Mouse (Mus musculus): ENCODE results near the gene Rela.
A peak's percentile ranks its signal among the peaks of the same experiment; 100 is the strongest.

Gene Rela

DNA sequence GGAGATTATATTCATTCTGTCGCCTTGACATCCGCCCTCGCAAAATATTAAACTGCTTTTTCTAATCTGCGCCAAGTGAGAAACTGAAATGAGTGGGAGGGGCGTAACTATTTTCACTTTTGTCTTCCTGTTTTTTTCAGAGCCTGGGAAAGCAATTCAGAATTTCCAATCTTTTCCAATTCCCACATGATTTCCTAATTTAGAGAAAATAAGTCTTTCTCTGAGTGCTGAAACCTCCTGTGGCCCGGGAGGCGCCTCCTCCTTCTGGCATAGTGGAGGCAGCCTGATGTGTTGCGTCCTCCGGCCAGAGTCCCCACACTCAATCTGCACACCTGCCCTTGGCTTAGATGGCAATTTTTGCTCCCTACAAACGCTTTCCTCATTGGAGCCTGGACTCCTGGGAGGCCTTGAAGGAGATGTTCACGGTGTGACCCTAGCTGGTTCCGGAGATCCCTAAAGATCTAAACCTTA is 677 bp upstream of the Rela start:
- DNase-seq: peak in 1 of 2 experiments; percentile 31

DNA sequence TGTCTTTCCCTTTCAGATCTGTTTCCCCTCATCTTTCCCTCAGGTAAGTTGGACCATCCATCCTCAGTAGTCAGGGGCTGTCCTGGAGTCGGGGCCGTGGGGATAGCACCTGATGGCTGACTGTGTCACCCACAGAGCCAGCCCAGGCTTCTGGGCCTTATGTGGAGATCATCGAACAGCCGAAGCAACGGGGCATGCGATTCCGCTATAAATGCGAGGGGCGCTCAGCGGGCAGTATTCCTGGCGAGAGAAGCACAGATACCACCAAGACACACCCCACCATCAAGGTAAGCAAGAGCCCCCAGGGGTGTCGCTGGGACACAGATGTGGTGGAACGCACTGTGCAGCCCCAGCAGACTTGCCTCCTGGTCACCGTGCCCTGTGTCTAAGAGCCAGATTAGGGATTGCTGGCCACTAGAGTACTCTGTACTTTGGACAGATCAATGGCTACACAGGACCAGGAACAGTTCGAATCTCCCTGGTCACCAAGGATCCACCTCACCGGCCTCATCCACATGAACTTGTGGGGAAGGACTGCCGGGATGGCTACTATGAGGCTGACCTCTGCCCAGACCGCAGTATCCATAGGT is 1.2 kb downstream of the Rela start:
- peak in 1 of 2 experiments; percentile 18 for DNase-seq

DNA sequence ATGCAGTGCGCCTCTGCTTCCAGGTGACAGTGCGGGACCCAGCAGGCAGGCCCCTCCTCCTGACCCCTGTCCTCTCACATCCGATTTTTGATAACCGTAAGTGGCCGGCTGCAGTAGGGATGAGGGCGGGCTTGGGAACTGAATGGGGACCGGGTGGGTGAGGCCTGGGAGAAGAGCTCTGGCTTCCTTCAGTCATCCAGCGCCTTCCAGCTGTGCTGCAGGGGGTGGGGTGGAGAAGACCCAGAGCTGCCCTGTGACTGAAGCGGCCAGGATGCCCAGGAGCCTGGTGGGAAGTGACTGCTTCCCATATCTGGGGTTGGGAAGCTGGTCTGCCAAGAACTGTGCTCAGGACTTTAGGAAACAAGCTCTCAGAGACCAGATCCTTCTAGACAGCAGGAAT is 3.1 kb downstream of the Rela start:
- no peak for DNase-seq

DNA sequence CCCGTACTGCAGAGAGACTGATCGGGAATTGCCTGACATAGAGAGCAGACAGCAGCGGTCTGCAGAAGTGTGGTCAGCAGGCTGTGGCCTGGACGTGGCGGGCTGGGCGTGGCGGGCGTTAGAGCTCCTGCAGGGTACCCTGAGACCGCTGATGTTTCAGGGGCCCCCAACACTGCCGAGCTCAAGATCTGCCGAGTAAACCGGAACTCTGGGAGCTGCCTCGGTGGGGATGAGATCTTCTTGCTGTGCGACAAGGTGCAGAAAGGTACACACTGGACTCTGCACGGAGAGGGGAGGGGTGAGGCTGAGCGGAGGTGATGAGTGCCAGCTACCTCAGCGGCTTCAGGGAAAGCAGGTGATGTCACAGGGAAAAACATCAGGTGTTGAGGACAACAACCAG is 3.7 kb downstream of the Rela start:
- DNase-seq: no peak

DNA sequence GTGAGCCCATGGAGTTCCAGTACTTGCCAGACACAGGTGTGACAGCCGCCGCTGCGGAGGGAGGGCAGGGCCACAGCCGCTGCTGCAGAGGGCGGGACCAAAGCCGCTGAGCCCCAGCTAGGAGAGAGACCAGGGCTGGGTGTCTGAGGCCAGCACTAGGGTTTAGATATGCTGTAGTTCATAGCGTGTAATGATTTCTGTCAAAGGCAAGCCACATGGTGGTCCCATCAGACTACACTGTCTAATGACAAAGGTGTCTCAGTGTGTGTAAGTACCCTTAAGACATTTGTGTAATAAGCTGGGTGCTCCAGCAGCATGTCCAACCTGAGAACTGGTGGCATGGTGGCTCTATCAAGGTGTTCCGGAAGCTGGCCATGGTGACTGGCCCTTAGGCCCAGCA is 4.4 kb downstream of the Rela start:
- no peak for DNase-seq

DNA sequence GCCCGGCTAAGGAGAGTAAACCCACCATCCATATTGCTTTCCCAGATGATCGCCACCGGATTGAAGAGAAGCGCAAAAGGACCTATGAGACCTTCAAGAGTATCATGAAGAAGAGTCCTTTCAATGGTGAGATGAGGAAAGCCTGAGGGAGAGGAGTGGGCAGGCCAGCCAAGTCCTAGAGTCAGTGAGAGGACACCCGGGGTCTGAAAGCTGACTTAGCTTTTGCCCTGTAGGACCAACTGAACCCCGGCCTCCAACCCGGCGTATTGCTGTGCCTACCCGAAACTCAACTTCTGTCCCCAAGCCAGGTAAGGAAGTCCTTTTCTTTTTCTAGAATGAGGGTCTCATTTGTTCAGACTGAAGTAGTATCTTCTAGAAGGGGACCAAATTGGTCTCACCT is 8.0 kb downstream of the Rela start:
- no peak for DNase-seq

DNA sequence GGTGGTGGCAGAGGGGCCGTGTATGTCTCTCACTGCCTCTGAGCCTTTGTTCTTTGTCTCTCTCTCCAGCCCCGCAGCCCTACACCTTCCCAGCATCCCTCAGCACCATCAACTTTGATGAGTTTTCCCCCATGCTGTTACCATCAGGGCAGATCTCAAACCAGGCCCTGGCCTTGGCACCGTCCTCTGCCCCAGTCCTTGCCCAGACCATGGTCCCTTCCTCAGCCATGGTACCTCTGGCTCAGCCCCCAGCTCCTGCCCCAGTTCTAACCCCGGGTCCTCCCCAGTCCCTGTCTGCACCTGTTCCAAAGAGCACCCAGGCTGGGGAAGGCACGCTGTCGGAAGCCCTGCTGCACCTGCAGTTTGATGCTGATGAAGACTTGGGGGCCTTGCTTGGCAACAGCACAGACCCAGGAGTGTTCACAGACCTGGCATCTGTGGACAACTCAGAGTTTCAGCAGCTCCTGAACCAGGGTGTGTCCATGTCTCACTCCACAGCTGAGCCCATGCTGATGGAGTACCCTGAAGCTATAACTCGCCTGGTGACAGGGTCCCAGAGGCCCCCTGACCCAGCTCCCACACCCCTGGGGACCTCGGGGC is 9.5 kb downstream of the Rela start:
- no peak for DNase-seq

DNA sequence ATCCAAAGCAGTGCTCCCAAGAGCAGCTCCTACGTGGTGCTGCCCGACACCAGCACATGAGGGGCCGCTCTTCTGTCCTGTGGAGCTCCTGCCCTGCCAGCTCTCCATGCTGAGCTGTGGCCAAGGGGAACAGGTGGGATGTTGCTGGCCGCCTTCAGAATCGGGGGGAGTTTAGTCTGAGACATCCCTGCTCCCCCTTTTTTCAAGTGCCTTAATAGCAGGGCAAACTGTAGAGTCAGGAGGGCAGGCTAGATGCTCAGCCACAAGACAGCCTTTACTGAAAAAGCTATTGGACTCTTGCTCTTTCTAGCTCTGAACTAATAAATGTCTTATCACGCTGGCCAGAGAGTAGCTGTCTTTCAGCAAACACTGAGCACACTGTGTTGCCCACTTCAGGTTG is 10.5 kb downstream of the Rela start:
- no peak for DNase-seq

DNA sequence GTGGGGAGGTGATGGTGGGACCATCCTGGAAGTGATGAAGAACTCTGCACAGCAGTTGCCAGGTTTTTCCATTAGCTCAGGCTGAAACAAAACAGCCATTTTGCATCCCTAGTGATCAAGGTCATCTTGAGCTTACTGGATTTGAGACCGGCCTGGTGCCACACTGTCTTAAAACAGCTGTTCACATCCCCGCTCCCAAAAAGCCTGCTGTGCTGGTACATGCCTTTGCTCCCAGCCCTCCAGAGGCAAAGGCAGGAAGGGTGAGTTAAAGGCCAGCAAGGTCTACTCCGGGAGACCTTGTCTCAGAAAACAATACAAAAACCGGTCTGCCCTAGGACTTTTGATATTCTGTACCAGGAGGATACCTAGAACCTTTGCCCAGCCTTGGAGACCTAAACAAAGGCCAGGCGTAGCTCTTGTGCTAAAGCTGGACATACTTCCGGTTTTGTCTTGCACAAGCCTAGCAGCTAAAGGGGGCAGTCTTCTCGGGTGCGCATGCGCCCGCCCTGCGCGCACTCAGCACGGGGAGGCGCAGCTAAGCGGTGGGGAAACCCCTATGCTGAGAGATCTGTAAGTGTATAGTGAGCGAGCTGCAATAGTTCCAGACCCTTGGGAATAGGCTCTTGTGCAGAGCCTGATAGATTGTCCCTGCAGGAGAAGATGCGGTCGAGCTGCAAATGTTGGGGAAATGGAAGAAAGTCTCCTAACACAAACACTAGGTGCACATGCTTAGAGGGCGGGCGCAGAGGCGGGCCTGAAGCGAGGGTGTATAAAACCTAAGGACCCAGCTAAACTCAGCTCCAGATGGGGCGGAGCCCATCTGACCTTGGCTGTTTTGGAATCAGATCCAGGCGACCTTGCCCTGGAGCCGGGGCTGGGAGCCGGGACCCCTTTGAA is 11.4 kb downstream of the Rela start:
- DNase-seq: peak; percentile 77 to 84

DNA sequence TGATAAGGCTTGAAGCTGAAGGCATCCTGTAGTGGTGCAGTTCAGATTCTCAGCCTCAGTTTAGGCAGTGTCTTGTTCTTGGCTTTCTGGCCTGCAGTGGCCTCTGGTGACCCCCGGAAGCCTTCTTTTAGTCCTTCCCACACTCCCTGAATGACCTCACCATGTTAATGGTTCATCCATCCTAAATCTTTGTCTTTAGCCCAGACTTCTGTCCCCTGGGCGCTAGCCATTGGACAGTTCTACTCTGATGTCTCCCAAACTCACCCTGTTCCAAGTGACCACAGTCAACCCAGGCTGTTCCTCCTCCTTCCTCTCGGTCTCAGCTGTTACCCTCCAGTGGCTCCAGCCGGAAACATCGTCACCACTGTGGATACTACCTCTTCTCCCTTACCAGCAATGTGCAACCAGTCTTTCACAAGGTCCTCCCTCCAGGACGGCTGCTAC is 12.0 kb downstream of the Rela start:
- no peak for DNase-seq

DNA sequence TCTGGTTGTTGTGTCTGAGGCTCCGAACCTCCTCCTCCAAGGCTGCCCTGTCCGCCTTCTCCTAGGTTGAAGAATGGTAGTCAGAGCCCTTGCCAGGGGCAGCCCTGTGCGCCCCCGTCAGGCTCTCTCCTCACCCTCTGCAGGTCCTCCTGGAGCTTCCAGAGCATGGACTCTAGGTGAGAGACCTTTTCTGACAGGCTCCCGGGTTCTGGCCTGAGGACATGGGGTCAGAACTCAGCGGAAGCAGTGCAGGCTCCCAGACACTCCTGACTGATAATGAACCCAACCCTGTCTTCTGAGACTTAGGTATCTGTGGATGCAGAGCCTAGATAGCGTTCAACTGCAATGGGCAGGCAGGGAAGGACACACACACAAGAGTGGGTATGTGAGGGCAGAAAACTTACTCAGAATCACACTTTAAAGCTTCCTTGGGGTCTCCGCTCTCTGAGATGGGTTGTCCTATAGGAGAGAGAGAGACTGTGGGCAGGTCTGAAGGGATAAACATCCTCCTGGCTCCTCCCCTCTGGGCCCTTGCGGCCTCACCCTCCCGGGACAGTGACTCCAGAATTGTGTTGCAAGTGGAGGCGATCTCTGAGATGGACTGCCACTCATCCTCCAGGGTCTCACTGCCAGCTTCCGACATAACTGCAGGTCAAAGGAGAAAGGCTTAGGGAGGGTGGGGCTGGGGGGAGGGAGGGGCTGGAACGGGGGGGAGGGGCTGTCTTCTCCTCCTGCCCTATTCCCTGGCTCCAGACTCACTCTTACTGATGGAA is 14.4 kb downstream of the Rela start:
- no peak for DNase-seq

DNA sequence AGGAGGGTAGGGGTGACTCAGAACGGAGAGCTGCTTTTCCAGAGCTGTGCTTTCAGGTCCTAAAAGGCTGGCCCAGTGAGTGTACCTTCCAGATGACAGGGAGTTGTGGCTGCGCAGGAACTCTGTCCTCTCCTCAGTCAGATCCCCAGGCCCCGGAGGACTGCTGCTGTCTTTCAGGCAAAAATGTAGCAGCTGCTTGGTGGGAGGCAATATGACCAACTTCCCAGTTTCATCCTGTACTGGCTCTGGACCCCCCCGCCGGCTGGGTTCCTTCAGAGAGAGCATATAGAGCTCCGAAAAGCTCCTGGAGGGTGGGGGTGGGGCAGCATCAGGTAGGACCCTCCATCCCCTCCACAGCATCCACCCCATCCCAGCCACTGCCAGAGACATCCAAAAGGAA is 15.3 kb downstream of the Rela start:
- DNase-seq: no peak

DNA sequence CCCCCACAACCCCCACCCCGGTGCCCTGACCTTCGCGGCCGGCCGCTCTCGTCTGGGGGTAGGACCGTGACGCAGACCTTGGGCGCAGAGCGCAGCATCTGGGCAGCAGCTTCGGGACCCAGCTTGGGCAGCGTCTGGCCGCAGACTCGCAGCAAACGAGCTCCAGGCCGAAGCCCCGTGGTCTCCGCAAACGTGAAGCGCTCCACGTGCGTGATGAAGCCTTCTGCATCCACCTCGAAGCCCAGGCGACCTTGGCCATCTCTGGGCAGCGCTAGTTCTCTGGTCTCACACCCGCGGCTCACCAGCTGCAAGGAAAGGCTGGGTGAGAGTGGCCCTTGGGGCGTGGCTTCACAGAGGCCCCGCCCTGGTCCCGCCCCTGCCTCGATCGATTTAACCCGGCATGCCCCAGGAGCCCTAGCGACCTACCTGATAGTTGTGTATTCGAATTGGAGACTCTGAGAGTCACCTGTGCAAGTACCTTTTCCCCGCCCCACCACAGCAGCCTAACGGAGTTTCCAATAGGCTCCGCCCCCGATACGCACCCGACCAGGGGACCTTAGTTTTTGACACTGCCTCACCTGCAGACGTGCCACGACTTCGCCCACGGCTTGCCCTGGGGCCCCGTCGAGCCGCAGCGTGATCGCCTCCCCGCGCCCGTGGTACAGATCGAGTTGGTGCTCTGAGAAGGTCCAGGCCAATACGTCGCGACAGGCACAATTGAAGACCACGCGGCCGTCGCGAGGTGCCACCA is 16.9 kb downstream of the Rela start:
- DNase-seq: no peak

DNA sequence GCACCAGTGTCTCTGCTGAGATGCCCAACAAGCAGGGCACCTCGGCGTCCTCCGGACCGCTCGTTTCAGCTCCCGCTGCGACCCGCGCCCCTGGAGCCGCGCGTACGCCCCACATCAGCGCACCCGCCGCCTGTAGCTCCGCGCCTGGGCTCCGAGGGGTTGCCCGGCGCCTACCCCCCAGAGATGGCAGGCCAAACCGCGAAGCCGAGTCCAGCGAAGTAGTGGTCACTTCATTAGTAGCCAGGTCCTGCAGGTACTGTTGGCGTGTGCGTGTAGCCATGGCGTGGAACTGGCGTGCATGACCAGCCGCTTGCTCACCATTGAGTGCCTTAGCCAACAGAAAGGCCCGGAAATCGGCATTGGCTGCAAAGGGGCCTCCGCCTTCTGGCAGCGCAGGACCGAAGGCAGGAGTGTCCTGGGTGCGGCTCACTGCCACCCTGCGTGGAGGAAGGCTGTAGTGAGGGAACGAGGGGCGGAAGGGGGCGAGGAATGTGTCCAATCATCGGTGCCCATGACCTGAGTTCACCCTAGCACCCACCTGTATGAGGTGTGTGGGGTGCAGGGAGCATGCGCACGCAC is 17.5 kb downstream of the Rela start:
- DNase-seq: no peak

DNA sequence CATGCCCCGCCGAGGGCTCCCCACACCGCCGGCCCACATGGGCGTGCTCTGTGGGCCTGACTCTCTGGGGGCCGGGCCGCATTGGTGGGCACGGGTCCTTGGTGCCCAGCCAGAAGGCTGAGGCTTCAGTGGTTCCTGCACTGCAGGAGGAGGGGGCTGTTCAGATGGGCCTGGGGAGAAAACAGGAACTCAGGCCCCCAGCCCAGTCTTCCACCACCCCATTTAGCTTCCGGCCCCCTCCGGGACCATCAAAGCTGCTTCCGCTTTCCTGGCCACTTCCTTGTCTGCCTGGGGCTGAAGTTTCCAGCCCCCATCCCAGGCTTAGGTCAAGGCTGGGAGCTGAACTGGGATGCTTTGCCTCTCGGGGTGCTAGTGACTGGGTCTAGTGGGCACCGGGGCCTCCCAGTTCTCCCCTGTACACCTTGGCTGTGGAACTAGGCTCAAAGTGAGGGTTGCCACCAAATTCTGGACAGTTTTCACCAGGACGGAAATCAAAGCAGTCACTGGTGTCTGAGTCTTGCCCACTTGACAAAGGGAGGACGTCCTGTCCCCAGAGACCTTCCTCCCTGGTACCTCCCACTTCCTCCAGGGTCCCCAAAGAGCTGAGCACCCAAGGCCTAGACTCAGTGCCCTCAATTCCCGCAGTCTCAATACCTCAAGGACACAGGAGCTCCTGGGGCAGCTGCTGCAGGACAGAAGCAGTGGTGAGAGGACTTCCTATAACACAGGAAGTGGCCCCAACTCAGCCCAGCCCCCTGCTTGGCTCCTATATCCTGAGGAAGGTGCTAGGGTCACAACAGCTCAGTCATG is 23.9 kb downstream of the Rela start:
- peak; percentile 56 to 73 for DNase-seq

DNA sequence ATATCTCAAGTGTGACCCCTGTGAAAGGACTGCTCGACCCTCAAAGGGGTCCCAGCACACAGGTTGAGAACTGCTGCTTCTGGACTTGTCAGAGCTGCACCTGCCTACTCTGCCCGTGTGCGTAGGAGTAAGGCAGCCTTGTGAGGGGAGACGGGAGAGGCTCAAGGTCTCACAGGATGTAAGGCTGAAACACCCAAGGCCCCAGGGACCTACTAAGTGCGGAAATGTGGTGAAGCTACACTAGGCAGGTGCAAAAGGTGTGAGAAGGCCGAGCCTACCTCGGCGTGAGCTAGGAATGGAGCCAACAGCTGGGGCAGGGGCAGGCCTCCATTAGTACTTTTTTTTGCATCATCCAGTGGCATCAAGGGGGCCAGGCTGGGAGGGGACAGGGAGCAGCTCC is 25.0 kb downstream of the Rela start:
- peak; percentile 41 to 65 for DNase-seq

DNA sequence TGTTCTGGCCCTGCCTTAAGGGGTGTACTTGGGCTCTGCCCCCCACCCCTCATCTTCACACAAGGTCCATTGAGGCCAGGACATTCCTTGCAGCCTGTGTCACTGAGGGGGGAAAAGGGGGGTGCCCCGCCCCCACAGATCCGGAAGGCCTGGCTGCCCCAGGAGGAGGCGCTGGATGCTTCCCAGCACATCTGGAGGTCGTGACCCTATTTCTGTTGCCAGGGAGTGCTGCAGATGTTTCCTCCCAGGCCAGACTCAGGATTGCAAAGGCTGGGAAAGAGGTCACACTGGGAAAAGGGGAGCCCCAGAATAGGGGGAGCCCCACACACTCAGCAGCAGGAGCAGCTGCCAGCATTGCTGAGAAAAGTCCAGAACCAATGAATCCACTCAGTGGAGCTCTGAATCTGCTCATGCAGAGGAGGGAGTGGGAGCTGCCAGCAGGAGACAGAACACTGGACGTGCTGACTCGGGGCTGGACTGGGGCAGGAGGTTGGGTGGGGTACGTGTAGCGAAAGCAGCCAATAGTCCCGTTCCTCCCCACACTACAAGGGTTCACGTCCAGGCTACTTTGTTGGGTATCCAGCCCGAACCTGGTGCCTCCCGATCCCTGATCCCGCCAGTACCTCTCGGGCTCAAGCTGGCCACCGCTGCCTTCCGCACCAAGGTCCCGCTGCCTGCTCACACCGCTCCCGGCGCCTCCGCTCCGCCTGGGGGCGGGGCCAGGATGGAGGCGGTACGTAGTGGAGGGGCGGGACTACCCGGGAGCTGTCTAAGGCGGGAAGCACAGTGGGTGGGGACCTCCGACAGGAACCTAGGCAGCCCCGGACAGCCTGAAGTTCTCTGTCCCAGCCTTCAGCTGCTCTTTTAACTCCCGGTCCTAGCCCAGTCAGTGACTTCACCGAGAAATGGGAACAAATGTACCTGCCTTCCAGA is 26.0 kb downstream of the Rela start, which contains the start of gene Sipa1:
Gene Sipa1 (minus strand): TSS at position 727 of the 933 bp plus-strand sequence.
- peak; percentile 94 to 95 for DNase-seq

DNA sequence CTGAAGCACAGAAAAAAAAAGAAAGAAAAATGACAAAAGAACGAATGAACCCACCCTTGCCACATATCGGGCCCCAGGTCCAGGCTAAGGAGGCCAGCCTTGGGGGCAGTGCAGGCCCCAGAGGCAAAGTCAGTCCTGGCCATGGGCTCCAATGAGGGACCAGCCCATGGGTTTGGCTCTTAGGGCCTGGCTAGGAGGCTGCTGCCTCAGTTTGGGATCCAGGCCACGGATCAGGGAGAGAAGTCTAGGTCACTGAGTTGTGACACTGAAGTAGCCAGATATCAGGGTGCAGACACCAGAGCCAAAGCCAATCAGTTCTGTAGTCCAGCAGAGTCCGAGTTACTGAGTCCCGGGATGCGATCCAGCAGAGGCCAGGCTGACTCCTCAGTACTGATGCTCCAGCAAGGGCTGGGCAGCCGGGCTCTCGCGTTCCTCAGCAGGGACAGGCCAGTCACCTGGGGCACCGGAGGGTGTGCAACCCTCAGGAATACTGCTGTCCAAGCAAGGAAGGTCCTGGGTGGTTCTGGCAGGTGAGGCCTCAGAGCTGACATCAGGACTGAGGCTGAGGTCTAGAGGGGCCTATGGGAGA is 27.5 kb downstream of the Rela start:
- no peak for DNase-seq

DNA sequence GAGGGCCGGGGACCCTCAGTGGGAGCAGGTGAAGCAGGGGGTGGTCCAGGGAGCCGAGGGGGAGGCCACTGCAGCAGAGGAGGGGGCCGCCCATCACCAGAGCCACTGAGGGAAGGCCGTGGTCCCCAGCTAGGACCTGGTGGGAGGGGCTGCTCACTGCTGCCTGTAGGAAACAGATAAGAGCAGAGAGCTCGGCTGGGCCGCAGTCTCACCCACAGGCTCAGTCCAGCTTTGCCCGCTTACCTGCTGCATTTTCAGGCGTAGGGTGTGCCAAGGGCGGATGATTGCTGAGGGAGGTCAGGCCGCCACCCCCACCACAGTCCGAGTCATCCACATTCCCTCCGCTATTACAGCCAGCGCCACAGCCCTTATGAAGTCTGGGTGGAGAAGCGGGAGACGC is 28.2 kb downstream of the Rela start:
- no peak for DNase-seq

All from thymus, adult 18-20 months (tissue).